Mouse (Mus musculus) limb, embryonic 12.5 days (tissue): Measurements from ENCODE around the gene Kcnk4. TPM values are rescaled to one million over a fixed set of nuclear protein-coding genes. Genes with fewer than 3 reads are reported as not detected.
A peak's percentile ranks its signal among the peaks of the same experiment; 100 is the strongest.

Source experiments
- ATAC-seq: fragments of 200-750 bp; cut with Nextera tagmentation; 2 replicates; pipeline ENCODE4 v1.8.0; 2017; ENCODE audit warnings: low read depth, moderate TSS enrichment; ENCODE audit not compliant: insufficient number of reproducible peaks, insufficient read depth, low FRiP score, low TSS enrichment
- H3K27ac ChIP-seq: fragments of 300-500 bp; sonication (generic); 2 replicates; pipeline ENCODE4 v1.5.1; 2016; ENCODE audit warnings: mild to moderate bottlenecking, moderate library complexity
- H3K27me3 ChIP-seq: fragments of 300-500 bp; sonication (generic); 2 replicates; pipeline ENCODE4 v1.6.1; 2016; ENCODE audit warnings: mild to moderate bottlenecking, moderate library complexity
- H3K36me3 ChIP-seq: fragments of 300-500 bp; sonication (generic); 2 replicates; pipeline ENCODE4 v1.6.1; 2016; ENCODE audit warnings: mild to moderate bottlenecking, moderate library complexity
- H3K4me1 ChIP-seq: fragments of 300-500 bp; sonication (generic); replicated peaks from 2 replicates; pipeline ENCODE4 v1.6.1; 2016
- H3K4me2 ChIP-seq: fragments of 300-500 bp; sonication (generic); 2 replicates; pipeline ENCODE4 v1.6.1; 2016; ENCODE audit warnings: mild to moderate bottlenecking, moderate library complexity
- H3K4me3 ChIP-seq: fragments of 300-500 bp; sonication (generic); replicated peaks from 2 replicates; pipeline ENCODE4 v1.5.1; 2016; ENCODE audit warnings: mild to moderate bottlenecking
- H3K9ac ChIP-seq: fragments of 300-500 bp; sonication (generic); replicated peaks from 2 replicates; pipeline ENCODE4 v1.6.1; 2016; ENCODE audit warnings: mild to moderate bottlenecking, moderate library complexity
- H3K9me3 ChIP-seq: fragments of 300-500 bp; sonication (generic); 2 replicates; pipeline ENCODE4 v1.6.1; 2016; ENCODE audit warnings: mild to moderate bottlenecking, moderate library complexity
- WGBS: fragments of 180-500 bp; shearing (Covaris S2); methylation state at CpG from one replicate; pipeline ENCODE4 v1.1.7; 2016; 5-methylcytosine and 5-hydroxymethylcytosine counted together
- polyA plus RNA-seq: library from polyadenylated mRNA; unstranded; fragments of >200 nt; fragmentation: Nextera tagmentation; extraction: Ambion mirVana; gene quantifications from 2 replicates; pipeline ENCODE4 v1.2.1, GENCODE M21; 2016

The Kcnk4 gene
- polyA plus RNA-seq, 1 experiment from 2014 or later = 0.60 TPM

GRCm38 (mm10) chr19:6955424-6955823, 21.1 kb upstream of the Kcnk4 start:
- no peak overlapping the region for H3K4me3 ChIP-seq
- H3K4me1 ChIP-seq = peaks cover 11% of the 10 kb centered on the region
- no peak for ATAC-seq
- WGBS = 73% methylated on average over 7 of the region's 7 CpGs
- H3K9ac ChIP-seq = no peak overlapping the region
- peaks cover 70% of the 10 kb centered on the region for H3K36me3 ChIP-seq
- H3K4me2 ChIP-seq = no peak overlapping the region
- H3K27ac ChIP-seq = no peak overlapping the region
- no peaks in the 10 kb centered on the region for H3K9me3 ChIP-seq
- no peaks in the 10 kb centered on the region for H3K27me3 ChIP-seq

GRCm38 (mm10) chr19:6954046-6954445, 19.7 kb upstream of the Kcnk4 start:
- peaks cover 19% of the 10 kb centered on the region for H3K4me1 ChIP-seq
- no peak overlapping the region for H3K27ac ChIP-seq
- peaks cover 56% of the 10 kb centered on the region for H3K36me3 ChIP-seq
- H3K9ac ChIP-seq = no peak overlapping the region
- ATAC-seq = no peak
- H3K27me3 ChIP-seq = no peaks in the 10 kb centered on the region
- H3K9me3 ChIP-seq = no peaks in the 10 kb centered on the region
- WGBS = 54% methylated on average over 9 of the region's 9 CpGs
- no peak overlapping the region for H3K4me3 ChIP-seq
- no peak overlapping the region for H3K4me2 ChIP-seq

- no peak for ATAC-seq
- peak overlapping the region; percentile 63 for H3K4me3 ChIP-seq
- H3K27me3 ChIP-seq = no peaks in the 10 kb centered on the region
- no peaks in the 10 kb centered on the region for H3K9me3 ChIP-seq
- H3K36me3 ChIP-seq = peaks cover 42% of the 10 kb centered on the region
- peak overlapping the region; percentile 96 for H3K4me2 ChIP-seq
- peak overlapping the region; percentile 97 for H3K27ac ChIP-seq
- H3K4me1 ChIP-seq = peaks cover 19% of the 10 kb centered on the region
- H3K9ac ChIP-seq = 0 out of 2 replicates have a peak overlapping the region, but pooled peaks have one; percentile 78
- 12% methylated on average over 3 of the region's 3 CpGs for WGBS
These were observed 18.4 kb upstream of the Kcnk4 start for GRCm38 (mm10) chr19:6952712-6953037.

- H3K4me1 ChIP-seq = peaks cover 19% of the 10 kb centered on the region
- H3K27me3 ChIP-seq = no peaks in the 10 kb centered on the region
- peak overlapping the region; percentile 96 for H3K4me2 ChIP-seq
- 3% methylated on average over 31 of the region's 31 CpGs for WGBS
- H3K4me3 ChIP-seq = peak overlapping the region; percentile 63
- peak overlapping the region; percentile 97 for H3K27ac ChIP-seq
- peak overlapping the region; percentile 78 for H3K9ac ChIP-seq
- ATAC-seq = peak; percentile 3; the same call in 1 of the 2 replicates
- H3K9me3 ChIP-seq = no peaks in the 10 kb centered on the region
- H3K36me3 ChIP-seq = peaks cover 37% of the 10 kb centered on the region
These were observed 17.8 kb upstream of the Kcnk4 start for GRCm38 (mm10) chr19:6951994-6952711.

GRCm38 (mm10) chr19:6951381-6951968, 17.2 kb upstream of the Kcnk4 start:
- under 1% methylated on average over 35 of the region's 35 CpGs for WGBS
- peak overlapping the region; percentile 96 for H3K4me2 ChIP-seq
- no peaks in the 10 kb centered on the region for H3K27me3 ChIP-seq
- peak overlapping the region; percentile 78 for H3K9ac ChIP-seq
- ATAC-seq = peak; percentile 75
- peaks cover 19% of the 10 kb centered on the region for H3K4me1 ChIP-seq
- no peaks in the 10 kb centered on the region for H3K9me3 ChIP-seq
- peaks cover 30% of the 10 kb centered on the region for H3K36me3 ChIP-seq
- H3K4me3 ChIP-seq = peak overlapping the region; percentile 63
- peak overlapping the region; percentile 97 for H3K27ac ChIP-seq

- Histone ChIP-seq H3K9ac (peak overlapping the region; percentile 78), H3K27ac (peak overlapping the region; percentile 97), H3K4me2 (peak overlapping the region; percentile 96), H3K27me3 (no peaks in the 10 kb centered on the region), H3K36me3 (peaks cover 30% of the 10 kb centered on the region), H3K9me3 (no peaks in the 10 kb centered on the region), H3K4me1 (peaks cover 19% of the 10 kb centered on the region), H3K4me3 (peak overlapping the region; percentile 63)
- under 1% methylated on average over 28 of the region's 28 CpGs for WGBS
- peak; percentile 18; the same call in 1 of the 2 replicates for ATAC-seq
These were observed 16.4 kb upstream of the Kcnk4 start for GRCm38 (mm10) chr19:6950613-6951153.

- peaks cover 19% of the 10 kb centered on the region for H3K4me1 ChIP-seq
- no peaks in the 10 kb centered on the region for H3K27me3 ChIP-seq
- peak overlapping the region; percentile 78; the same call in 1 of the 2 replicates for H3K9ac ChIP-seq
- peaks cover 26% of the 10 kb centered on the region for H3K36me3 ChIP-seq
- peak overlapping the region; percentile 96 for H3K4me2 ChIP-seq
- 63% methylated on average over 5 of the region's 5 CpGs for WGBS
- H3K4me3 ChIP-seq = peak overlapping the region; percentile 63
- no peak for ATAC-seq
- H3K27ac ChIP-seq = peak overlapping the region; percentile 97
- no peaks in the 10 kb centered on the region for H3K9me3 ChIP-seq
These were observed 15.6 kb upstream of the Kcnk4 start for GRCm38 (mm10) chr19:6949951-6950350.

- H3K9me3 ChIP-seq = no peaks in the 10 kb centered on the region
- no peak overlapping the region for H3K27ac ChIP-seq
- ATAC-seq = no peak
- H3K4me3 ChIP-seq = no peak overlapping the region
- H3K9ac ChIP-seq = no peak overlapping the region
- H3K4me2 ChIP-seq = 0 out of 2 replicates have a peak overlapping the region, but pooled peaks have one; percentile 96
- peaks cover 22% of the 10 kb centered on the region for H3K36me3 ChIP-seq
- WGBS = 90% methylated on average over 5 of the region's 5 CpGs
- H3K4me1 ChIP-seq = peaks cover 19% of the 10 kb centered on the region
- H3K27me3 ChIP-seq = no peaks in the 10 kb centered on the region
These were observed 15.2 kb upstream of the Kcnk4 start for GRCm38 (mm10) chr19:6949532-6949931.

GRCm38 (mm10) chr19:6948186-6948585, 13.9 kb upstream of the Kcnk4 start:
- WGBS = 75% methylated on average over 4 of the region's 4 CpGs
- Histone ChIP-seq H3K27me3 (no peaks in the 10 kb centered on the region), H3K9ac (no peak overlapping the region), H3K4me2 (no peak overlapping the region), H3K4me3 (no peak overlapping the region), H3K4me1 (peaks cover 19% of the 10 kb centered on the region), H3K36me3 (peaks cover 17% of the 10 kb centered on the region; the same call in 1 of the 2 replicates), H3K9me3 (no peaks in the 10 kb centered on the region), H3K27ac (no peak overlapping the region)
- no peak for ATAC-seq

- H3K4me2 ChIP-seq = no peak overlapping the region
- H3K9me3 ChIP-seq = no peaks in the 10 kb centered on the region
- H3K9ac ChIP-seq = no peak overlapping the region
- ATAC-seq = no peak
- no peak overlapping the region for H3K27ac ChIP-seq
- H3K27me3 ChIP-seq = no peaks in the 10 kb centered on the region
- H3K4me1 ChIP-seq = peaks cover 21% of the 10 kb centered on the region
- 46% methylated on average over 4 of the region's 4 CpGs for WGBS
- H3K36me3 ChIP-seq = peaks cover 12% of the 10 kb centered on the region; the same call in 1 of the 2 replicates
- H3K4me3 ChIP-seq = no peak overlapping the region
These were observed 13.4 kb upstream of the Kcnk4 start for GRCm38 (mm10) chr19:6947742-6948141.

GRCm38 (mm10) chr19:6943709-6944108, 9.4 kb upstream of the Kcnk4 start:
- 92% methylated on average over 6 of the region's 6 CpGs for WGBS

More at GRCm38 (mm10) chr19:6943709-6944108, 9.4 kb upstream of the Kcnk4 start:
- H3K9ac ChIP-seq = no peak overlapping the region
- no peaks in the 10 kb centered on the region; the same call in 1 of the 2 replicates for H3K27me3 ChIP-seq
- H3K36me3 ChIP-seq = peaks cover 11% of the 10 kb centered on the region; the same call in 1 of the 2 replicates
- no peak overlapping the region for H3K4me2 ChIP-seq
- ATAC-seq = no peak
- no peaks in the 10 kb centered on the region for H3K9me3 ChIP-seq
- H3K4me3 ChIP-seq = no peak overlapping the region
- no peak overlapping the region for H3K27ac ChIP-seq
- peaks cover 22% of the 10 kb centered on the region for H3K4me1 ChIP-seq
